Mouse (Mus musculus) left cerebral cortex, adult 8-10 months (tissue): ENCODE results near the gene A830031A19Rik. TPM values are rescaled to one million over a fixed set of nuclear protein-coding genes. Genes with fewer than 3 reads are reported as not detected.

Experiments used
- DNase-seq, 2 experiments: peaks; one replicate each; pipeline ENCODE4 v3.0.0; 2022; ENCODE audit warnings: low spot score in 2 of 2
- total RNA-seq, 4 experiments: library from RNA; stranded (reverse); gene quantifications; 2 replicates each; pipeline ENCODE4 v1.2.4; 2022

The A830031A19Rik gene
- total RNA-seq, 4 experiments from 2014 or later = 0.78 to 2.8 (median 1.2) TPM

DNA sequence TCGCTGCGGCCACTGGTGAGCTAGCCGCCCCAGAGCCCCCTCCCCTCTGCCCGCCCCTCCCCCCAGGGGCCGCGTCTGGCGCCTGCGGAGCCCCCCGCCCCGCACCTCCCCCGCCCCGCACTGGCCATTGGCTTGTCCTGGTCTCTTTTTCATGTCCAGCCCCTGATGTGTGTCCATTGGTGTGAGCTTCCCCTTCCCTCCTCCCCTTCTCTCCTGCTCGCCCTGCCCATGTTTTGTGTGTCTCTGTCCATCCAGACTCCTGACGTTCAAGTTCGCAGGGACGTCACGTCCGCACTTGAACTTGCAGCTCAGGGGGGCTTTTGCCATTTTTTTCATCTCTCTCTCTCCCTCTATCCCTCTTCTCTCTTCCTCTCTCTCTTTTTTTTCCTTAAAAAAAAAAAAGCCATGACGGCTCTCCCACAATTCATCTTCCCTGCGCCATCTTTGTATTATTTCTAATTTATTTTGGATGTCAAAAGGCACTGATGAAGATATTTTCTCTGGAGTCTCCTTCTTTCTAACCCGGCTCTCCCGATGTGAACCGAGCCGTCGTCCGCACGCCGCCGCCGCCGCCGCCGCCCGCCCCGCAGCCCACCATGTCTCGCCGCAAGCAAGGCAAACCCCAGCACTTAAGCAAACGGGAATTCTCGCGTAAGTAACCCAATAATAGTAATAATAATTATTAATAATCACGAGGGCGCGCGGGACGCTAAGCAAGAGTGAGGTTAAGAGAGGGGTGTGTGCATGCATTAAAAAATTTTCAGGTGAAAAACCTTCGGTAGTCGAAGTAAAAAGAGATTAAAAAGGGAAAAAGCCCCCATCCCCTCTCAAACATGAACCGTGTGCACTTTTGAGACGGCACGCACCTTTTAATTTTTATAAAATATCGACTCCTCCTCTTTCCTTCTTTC lies 3.2 kb upstream of the A830031A19Rik start, which contains the start of gene Bcl11a:
TSS of gene Bcl11a (plus strand) at position 262 of the 911 bp plus-strand sequence.
- DNase-seq = peak in 1 of 2 experiments; percentile 71

DNA sequence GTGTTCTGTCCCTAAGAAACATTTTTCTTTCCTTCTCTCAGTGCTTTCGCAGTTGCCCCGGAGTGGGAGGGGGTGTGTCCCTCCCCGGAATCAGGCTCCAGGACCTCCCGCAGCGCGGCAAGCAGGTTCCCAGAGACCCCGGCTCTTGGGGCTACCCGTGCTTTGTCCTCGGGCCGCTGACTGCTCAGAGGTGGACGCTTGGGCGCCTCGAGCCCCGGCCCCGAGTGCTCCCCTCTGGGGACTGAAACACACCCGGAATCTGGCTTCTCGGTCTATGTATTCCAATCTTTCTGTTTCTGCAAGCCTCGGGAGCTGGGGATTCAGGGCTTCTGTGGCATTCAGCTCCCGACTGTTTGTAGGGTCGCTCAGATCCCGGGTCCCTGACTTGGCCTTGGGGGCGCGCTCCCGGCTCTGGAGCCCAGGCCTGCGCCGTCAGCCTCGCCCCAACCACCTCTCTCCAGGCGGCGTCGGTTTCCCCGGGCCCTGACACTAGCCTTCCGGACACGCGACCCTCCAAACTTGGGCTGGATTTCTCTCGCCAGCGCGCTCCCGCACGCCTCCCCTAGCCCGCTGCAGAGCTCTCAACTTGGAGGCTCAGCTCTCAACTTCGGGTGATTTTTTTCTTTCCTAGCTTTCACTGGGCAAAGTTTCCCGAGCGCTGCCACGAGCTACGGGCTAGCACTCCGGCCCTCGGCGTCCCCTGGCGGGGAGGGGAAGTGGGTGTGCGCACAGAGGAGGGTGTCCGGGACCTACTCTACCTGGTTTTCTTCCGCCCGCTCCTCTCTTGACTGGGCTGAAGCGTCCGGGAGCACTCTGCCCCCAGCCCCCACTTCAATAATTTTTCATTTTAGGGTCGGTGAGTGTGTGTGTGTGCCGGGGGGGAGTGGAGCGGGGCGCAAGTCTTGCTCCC lies 2.2 kb upstream of the A830031A19Rik start:
- DNase-seq = no peak

DNA sequence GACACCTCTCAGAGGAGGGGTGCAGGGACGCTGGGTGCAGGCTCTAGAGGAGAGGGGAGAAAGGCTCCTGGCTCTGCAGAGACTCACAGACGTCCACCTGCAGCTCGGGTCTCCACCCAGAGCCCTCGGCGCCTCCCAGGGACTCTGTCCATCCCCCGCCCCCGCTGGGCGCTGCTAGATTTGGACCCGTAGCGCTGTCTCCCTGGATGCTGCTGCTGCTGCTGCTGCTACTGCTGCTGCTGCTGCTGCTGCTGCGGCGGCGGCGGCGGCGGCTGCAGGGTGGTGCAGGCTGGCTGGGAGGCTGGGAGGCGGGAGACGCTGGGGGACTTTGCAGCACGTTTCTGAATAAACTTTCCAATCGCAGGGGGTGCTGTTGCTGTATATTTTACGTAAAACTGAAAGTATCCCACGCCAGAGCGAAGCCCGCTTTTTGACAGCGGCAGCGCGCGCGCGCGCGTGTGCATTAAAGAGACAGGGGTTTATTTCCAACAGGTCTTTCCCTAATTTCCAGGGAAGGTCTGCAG lies 1.3 kb upstream of the A830031A19Rik start:
- peak in 1 of 2 experiments; percentile 82 for DNase-seq

DNA sequence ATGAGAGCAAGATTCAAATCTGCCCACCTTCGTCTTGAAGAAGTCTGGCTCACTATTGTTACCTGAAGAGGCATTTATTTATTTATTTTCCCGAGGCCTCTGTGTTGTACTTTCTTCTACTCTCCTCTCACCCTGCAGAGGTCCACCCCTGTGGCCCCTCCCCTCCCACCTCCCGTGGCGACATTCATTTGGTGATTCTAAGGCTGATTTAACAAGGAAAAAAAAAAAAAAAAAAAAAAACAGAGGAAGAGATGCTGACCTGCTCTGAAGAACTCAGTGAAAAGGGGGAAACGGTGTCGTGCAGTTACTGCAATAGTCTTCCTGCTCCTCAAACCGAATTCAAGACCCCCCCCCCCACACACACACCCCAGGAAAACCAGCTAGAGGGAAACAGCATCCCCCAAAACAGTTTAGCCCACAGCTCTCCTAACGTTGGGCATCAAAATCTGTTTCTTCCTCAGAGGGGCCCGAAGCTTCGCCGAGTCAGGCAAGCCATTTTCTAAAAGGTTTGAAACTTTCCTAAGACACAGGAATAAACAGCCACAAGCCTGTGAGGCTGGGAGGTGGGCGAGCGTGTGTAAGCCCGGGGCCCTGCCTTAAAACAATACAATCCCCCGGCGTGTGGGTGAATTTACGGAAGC lies 752 bp upstream of the A830031A19Rik start:
- DNase-seq = peak in 1 of 2 experiments; percentile 71

DNA sequence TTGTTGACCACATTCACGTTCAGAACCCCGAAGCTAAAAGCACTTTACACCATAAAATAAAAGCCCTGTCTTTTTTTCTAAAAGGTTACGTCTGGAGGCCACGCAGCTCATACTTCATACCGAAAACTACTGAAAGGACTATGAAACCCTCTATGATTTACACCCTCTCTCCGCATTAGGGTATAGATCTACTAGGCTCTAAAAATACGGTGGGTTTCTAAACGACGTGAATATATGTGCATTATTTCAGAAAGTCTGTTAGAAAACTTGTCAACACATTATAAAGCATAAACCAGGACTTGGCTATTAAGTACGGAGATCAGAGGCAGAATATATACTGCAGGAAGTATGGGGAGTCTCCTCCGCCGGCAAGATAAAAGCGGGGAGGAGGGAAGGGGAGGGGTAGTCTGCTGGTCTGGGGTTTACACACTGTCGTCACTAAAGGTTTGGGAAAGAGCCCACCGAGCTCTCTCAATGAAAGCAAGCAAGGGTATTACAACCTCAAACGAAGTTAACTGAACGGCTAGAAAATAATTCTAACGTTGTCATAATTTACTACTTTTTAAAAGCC lies 748 bp downstream of the A830031A19Rik start:
- DNase-seq = no peak

DNA sequence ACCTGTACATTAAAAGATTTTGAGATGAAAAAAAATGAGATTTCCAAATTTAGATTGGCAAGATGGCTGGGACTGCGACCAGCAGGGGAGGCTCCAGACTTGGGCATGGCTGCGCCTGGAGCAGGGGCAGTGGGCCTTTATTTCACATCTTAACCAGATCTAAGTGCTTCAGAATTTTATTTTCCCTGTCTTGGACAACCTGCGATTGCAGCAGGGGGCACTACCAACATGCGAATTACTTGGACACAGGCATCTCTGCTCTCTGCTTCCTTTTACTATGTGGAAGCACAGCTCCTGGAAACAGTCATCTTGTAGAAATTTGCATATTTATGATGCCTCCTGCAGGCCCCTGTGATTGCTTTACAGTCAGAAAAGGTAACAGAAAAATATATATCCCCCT lies 9.5 kb downstream of the A830031A19Rik start:
- DNase-seq = no peak

DNA sequence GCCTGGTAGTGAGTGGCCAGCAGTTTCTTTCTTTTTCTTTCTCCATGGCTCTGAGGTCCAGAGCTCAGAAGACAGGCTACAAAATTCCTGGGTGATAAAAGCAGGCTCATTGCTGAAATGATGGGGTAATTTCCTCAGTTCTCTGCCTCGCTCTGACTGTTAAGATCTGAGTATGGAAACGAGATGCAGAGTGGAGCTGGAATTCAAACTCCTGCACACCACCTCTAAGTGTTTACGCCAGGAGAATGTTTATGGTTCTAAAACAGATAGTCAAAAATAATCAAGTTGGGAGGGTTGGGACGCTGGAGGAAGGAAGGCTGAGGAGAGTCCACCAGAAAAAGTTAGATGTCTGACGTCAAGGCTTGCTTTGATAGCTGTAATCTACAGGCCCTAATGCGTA lies 10.6 kb downstream of the A830031A19Rik start:
- DNase-seq = no peak

DNA sequence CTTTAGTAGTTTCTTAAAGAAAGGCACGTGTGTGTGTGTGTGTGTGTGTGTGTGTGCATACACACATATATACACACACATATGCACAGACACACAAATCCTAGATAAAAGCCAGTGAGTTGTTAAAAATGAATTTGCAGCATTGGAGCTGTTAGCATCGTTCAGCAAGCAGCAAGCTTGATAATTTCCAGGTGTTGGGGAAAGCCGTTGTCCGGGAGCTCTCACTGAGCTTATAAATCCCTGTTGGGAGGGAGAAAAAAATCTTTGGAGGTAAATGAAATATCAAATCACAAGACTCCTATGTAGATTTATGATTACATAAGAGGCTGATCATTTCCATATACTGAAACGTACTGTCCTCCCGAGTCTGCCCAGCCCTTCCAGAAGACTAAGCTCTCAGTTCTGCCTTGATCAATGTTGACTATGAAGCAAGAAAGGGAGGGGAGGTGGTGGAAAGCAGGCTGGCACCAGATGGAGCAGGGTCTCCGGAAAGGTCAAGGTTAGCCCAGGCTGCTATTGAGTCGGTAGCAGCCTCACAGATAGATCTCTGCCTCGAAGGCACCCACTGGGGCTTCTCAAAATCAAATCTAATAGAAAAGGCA lies 12.3 kb downstream of the A830031A19Rik start:
- peak in 1 of 2 experiments; percentile 33 for DNase-seq

DNA sequence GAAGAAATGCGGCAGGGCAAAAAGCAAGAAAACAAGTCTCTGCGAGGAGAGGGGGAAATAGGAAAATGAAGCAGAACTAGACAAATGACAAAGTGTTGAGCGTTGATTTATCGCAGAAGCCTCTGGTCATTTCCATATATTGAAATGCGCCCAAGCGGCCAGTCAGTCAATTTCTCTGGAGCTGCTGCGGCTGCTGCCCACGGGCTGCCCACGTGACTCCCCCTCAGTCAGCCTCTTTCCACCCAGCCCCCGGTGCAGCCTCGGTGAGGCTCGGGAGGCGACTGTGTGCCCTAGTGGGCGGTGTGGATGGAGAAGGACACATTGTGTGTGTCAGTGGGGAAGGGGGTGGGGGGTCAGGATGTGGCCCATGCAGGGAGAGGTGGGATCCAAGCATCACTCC lies 13.0 kb downstream of the A830031A19Rik start:
- DNase-seq = no peak

DNA sequence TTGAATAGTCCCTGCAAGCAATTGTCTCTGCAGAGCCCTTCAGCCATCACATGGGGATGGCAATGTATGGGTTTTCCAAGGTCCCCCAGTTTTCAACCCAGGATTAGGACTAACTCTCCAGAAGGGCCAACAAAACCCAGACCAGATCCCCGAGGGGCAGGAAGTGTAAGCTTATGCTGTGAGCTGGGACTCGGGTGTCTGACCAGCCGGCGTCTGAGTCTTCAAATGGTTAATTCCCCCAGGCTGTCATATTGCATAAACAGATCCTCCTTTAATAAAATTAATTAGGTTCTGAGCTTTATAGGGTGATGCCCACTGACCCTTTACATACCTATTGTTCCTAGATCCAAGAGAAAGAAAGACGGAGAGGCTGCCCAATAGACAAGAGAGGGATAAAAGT lies 14.4 kb downstream of the A830031A19Rik start:
- no peak for DNase-seq

DNA sequence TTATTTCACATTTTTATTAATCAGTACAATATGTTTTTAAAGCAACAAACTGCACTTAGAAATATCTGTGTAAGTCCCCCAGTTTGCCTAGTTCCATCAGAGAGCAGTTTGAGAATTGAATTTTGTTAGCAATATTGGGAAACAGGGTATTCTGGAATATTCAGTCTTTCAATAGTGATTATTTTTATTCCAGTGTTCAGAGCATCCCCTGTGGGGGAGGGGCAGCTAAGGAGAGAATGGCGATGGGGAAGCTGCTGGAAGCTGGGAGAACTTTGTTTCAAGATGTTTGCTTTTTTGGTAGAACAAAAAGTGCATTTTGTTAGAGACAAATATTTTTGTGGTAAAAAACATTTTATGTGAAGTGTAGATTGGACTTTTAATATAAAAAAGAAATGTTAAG lies 15.7 kb downstream of the A830031A19Rik start:
- no peak for DNase-seq

DNA sequence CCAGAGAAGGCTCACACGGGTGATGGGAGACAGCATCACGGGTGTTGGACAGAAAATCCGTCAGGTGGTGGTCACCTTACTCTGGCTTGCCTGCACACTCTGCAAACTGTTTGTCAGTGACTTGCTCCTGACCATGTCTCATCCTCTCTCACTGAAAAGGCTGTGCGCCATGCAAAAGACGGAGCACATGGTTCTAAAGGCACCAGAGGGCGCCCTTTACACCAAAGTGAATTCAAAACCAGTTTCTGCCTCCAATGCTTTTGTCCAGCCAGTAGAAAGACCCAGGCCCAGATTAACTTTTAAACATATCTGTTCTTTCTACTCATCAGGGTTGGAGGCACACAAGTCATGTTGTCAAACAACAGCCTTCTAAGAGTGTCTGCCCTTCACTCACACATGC lies 22.0 kb downstream of the A830031A19Rik start:
- no peak for DNase-seq

DNA sequence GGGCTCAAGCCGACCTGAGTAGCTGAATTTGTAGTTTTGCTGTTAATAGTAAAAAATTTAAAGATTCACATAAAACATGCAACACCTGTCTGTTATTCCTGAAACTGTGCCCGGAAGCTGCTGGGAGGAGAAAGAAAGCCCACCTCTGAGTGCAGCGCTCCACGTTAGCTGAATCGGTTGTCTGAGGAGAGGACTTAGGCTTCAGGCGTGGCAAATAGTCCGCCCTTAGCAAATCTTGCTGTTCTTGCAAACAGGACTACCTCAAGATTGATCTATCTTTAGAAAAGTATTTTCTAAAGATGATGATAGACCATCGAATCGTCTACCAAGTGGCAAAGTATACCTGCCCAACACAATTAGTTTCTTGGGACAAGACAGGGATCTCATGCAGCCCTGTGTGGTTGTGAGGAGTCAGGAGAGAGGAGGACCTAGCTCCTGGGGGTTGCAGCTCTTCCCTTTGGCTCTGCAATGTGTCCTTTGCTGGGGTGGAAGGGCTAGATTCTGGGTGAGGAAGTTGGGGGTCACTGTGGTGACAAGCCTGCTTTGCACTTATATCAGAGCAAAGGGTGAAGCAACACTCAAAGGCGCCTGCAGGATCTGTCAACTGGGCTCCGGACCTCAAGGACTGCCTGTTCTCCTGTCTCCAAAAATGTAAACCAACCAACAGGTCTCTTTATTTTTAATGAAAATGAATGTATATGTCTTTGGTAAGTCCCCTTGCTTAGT lies 24.7 kb downstream of the A830031A19Rik start:
- DNase-seq = no peak

DNA sequence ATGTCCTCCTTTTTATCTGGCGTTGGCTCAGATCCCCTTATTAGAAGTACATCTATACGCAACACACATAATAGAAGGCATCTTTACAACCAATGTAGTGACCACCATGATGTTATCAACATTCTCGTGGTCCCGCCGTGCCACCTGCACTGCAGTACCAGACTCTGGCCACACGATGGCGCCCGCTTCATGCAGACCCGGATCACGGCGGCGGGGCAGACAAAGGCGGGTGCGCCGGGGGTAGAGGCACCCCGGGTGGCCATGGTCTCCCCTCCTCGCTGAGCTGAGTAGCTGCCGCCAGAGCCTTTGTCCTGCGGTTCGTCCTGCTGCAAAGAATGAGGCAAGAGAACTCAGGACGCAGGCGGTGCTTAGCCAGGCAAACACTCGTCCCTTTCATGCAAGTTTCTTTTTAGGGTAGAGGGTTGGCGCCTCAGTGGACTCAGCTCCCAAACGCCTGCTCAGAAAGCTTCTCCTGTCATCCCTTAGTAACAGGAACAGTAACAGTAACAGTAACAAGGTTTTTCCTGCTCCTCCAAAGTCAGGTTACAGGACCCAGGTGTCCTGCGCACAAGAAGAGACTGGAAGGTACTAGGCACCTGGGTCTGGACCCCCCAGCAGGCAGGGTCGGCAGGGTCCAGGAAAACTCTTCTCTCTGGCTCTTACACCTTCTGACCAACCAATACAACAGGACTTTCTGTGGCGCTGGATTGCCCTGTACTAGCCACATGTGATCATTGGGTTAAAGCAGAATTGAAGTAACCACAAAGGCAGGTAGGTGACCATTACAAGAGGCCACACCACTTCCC lies 25.4 kb downstream of the A830031A19Rik start:
- peak; percentile 65 to 82 for DNase-seq

DNA sequence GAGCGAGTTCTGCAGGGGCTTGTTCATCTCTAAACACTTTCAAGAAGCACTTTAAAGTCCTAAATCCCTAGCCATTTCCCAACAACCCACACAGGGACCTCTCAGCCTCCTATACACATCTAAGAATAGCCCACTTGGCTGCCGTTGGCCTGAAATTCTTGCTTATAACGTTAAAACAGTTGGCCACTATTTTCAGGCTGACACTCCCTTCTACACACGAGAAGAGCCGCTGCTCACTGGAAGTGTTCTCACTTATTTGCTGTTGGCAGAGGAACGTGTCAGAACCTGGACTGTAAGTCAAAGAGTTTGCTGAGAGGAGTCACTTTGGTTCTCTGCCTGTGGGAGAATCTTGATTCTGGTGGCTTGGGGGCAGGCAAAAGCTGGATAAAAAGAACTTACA lies 30.8 kb downstream of the A830031A19Rik start:
- peak in 1 of 2 experiments; percentile 70 for DNase-seq

DNA sequence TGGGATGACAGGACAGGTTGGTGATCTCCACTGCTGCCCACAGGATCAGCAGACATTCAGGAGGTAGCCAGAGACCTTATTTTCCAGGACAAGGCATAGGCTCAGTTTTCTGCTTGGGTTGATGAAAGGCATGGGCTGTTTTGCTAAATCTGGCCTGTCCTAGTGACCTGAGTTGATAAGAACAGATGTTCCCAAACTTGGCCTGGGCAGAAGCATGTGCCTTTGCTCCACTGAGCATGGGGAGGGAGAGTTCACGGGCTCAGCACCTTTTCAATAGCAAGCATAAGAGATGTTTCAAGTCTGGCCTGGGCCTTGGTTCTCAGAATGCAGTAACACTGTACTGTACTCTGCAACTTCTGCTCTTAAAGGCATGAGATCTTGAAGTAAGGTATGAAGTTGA lies 54.1 kb downstream of the A830031A19Rik start:
- no peak for DNase-seq

DNA sequence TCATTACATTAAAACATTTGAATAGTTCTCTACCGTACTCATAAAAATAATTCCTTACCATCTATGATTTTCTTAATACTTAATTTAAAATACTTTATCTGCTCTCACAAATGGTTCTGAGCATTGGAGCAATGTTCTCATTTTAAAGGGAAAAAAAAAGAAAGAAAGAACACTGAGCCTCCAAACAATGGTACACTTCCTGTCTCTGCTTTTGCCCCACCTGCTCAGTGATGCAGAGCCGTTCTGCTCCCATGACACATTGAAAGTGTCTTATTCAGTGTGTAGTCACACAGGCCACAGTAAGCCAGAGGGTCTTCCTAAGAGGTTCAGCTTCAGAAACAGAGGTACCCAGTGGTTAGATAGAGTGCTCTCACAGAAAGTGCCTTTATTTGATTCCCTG lies 56.1 kb downstream of the A830031A19Rik start:
- no peak for DNase-seq

DNA sequence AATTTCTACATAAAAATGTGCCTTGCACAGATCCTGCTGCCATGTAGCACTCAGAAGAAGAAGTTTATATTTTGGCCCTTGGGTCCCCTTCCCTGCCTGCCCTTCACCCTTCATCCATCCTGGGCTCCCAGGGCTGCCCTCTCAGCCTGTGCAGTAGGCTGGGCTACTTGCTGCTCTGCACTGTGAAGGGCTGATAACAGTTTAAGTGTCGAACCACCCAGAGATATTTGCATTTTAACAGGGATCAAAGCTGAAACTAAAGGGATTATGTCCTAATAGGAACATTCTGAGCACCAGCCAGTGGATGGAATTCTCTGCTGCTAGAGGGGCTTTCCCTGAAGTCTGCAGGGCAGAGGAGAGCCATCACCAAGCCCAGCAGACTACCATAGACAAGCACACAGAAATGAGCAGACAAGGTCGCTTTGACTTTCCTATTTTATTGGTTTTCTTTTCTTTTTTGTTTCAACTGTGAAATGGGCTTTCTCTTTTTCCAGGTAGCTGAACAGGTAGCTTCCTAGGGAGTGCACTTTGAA lies 58.1 kb downstream of the A830031A19Rik start:
- no peak for DNase-seq

DNA sequence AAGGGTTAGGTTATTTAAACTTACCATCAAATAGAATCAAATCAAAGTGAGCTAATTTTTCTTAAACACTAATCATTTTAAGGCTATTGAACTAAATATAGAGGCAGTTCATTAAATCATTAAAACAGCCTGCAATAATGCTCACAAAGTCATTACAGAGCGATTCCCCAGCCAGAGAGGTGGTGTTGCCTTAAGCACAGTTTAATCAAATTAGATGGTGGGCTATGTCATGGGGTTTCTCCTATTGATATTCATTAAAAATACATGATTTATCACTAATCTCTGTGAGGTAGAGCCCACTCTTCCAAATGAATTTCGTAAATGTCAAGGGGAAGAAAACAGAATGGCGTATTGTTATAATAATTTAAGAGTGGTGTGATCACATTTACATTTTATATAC lies 58.8 kb downstream of the A830031A19Rik start:
- DNase-seq = no peak
